Mouse (Mus musculus) kidney, adult 2 months (tissue): ENCODE measurements around the gene Palm.

ENCODE experiments used
- CTCF ChIP-seq: fragments of 200-500 bp; conservative IDR thresholded peaks from 2 replicates; pipeline ENCODE4 v1.5.1; 2011; ENCODE audit warnings: low read depth, mild to moderate bottlenecking, control low read depth, low read length, moderate library complexity, mixed read lengths; ENCODE audit not compliant: insufficient read depth, insufficient read length
- POLR2A ChIP-seq: fragments of 200-500 bp; IDR thresholded peaks from one replicate; pipeline ENCODE4 v1.6.1; 2011; ENCODE audit warnings: low read depth, low read length, control low read depth

DNA sequence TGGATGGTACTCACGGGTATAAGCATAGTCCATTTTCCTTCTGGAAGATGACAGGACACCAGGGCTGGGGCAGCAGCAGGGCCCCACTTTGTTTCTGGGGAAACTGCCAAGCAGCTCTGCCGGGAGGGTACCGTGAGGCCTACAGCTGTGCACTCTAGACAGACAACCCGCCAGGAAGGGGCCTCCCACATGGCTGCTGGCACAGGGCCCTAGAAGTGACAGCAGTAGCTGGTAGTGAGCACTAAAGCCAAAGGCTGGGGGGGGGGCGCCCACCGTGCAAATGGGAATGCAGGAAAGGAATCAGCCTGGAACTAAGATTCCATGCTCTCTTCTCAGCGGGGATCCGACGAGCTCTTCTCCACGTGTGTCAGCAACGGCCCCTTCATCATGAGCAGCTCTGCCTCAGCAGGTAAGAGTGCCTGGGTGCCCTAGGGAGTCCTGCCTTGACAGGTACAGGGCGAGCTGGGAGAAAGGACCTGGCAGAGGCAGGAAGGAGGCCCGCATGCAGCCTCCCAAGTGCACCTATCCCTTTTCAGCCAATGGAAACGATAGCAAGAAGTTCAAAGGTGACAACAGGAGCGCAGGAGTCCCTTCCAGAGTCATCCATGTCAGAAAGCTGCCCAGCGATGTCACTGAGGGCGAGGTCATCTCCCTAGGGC lies 65.2 kb downstream of the Palm start:
- TF ChIP-seq CTCF (no peak), POLR2A (no peak)
